Mouse (Mus musculus) cortical plate, adult 2 months (tissue): Measurements from ENCODE around the gene B4galnt3.

Experiments used
- CTCF ChIP-seq: fragments of 200-500 bp; IDR thresholded peaks from 2 replicates; pipeline ENCODE4 v1.5.1; 2011; ENCODE audit warnings: mild to moderate bottlenecking, control low read depth, low read length; ENCODE audit not compliant: insufficient read depth; ENCODE audit errors: extremely low read depth
- POLR2A ChIP-seq: fragments of 200-500 bp; IDR thresholded peaks from 2 replicates; pipeline ENCODE4 v1.6.1; 2011; ENCODE audit warnings: mild to moderate bottlenecking, low read length, control low read depth; ENCODE audit not compliant: insufficient read depth; ENCODE audit errors: extremely low read depth

DNA sequence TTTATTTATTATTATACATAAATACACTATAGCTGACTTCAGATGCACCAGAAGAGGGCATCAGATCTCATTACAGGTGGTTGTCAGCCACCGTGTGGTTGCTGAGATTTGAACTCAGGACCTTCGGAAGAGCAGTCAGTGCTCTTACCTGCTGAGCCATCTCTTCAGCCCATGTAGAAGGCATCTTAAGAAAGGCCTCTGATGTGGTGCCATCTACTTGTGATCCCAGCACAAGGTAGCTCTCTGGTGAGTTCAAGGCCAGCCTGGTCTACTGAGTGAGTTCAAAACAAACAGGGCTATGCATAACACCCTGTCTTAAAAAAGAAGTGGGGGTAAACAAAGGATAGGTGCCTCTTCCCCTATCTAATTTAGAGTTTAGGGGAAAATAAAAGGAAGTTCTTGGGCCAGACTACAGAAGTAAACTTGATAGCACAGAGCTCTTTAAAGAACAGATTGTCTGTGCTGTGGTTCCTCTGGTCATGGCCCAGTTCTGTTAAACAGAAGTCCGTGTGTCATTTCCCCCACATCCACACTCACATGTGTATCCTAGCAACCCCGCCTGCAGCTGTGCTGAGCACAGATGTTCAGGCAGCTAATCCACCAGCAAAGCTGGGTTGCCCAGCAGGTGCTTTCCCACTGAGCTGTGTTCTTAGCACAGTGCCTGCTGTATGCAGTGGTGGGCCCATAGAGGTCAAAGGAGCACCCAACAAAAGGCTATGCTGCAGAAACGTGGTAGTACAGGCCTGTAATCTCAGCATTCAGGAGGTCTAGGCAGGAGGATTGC is 139.6 kb downstream of the B4galnt3 start:
- TF ChIP-seq POLR2A: no peak
- no peak for TF ChIP-seq CTCF
